Mouse (Mus musculus) hindbrain, embryonic 10.5 days (tissue): ENCODE results near the gene Gm9887. TPM values are rescaled to one million over a fixed set of nuclear protein-coding genes. Genes with fewer than 3 reads are reported as not detected.

Experiments used
- polyA plus RNA-seq: library from polyadenylated mRNA; unstranded; fragments of >200 nt; fragmentation: Nextera tagmentation; extraction: Ambion mirVana; gene quantifications from 2 replicates; pipeline ENCODE4 v1.2.1, GENCODE M21; 2016

The Gm9887 gene
- polyA plus RNA-seq, 1 experiment from 2014 or later = 1.9 TPM

Other genes starting within 250 kb of the Gm9887 start
- 1,324 and 1,340 TPM in 2 replicates for gene Rps29, start 213.3 kb downstream of the Gm9887 start, polyA plus RNA-seq
- 28.3 and 31.8 TPM in 2 replicates for gene Lrr1, start 203.6 kb downstream of the Gm9887 start, polyA plus RNA-seq
- gene Rpl36al, start 188.4 kb downstream of the Gm9887 start, polyA plus RNA-seq = 497 and 532 TPM in 2 replicates
- gene Mgat2, start 188.3 kb downstream of the Gm9887 start, polyA plus RNA-seq = 33.9 and 35.6 TPM in 2 replicates
- gene Gm49383, start 175.4 kb downstream of the Gm9887 start, polyA plus RNA-seq = 44.2 and 59.3 TPM in 2 replicates
- gene Dnaaf2, start 174.0 kb downstream of the Gm9887 start, polyA plus RNA-seq = 16.4 and 17.9 TPM in 2 replicates
- gene Gm49384, start 168.2 kb downstream of the Gm9887 start, polyA plus RNA-seq = 36.4 and 49.5 TPM in 2 replicates
- gene Pole2, start 144.3 kb downstream of the Gm9887 start, polyA plus RNA-seq = 23.4 and 30.9 TPM in 2 replicates
- gene Klhdc1, start 131.3 kb downstream of the Gm9887 start, polyA plus RNA-seq = 1.9 and 2.5 TPM in 2 replicates
- 204 and 207 TPM in 2 replicates for gene Klhdc2, start 75.8 kb downstream of the Gm9887 start, polyA plus RNA-seq
- gene Nemf, start 15.3 kb downstream of the Gm9887 start, polyA plus RNA-seq = 69.6 and 91.1 TPM in 2 replicates
- gene Arf6, start 308 bp downstream of the Gm9887 start, polyA plus RNA-seq = 35.9 and 42.4 TPM in 2 replicates
- 21.3 and 24.9 TPM in 2 replicates for gene Vcpkmt, start 210.6 kb upstream of the Gm9887 start, polyA plus RNA-seq